Mouse (Mus musculus) ES-E14 (cell line): ENCODE results near the gene Myt1l. TPM values are rescaled to one million over a fixed set of nuclear protein-coding genes. Genes with fewer than 3 reads are reported as not detected.

ENCODE experiments used
- DNase-seq: peaks from one replicate; pipeline ENCODE4 v3.0.0-alpha.2; 2013; ENCODE audit warnings: low read depth, low spot score
- H3K27ac ChIP-seq: 2 replicates; pipeline ENCODE4 v1.5.1; 2012; ENCODE audit warnings: low read depth, mild to moderate bottlenecking, low read length, moderate library complexity, mixed read lengths; ENCODE audit not compliant: poor library complexity, insufficient read depth, severe bottlenecking
- H3K36me3 ChIP-seq: 2 replicates; pipeline ENCODE4 v1.6.1; 2012; ENCODE audit warnings: mild to moderate bottlenecking, low read length, moderate library complexity, mixed read lengths; ENCODE audit not compliant: control insufficient read depth, poor library complexity, insufficient read depth, severe bottlenecking
- H3K4me1 ChIP-seq, 2 experiments: fragments of 150-350 bp in 1 of 2; sonication (generic) in 1 of 2; 2 replicates each; pipeline ENCODE4 v1.6.1; 2012; ENCODE audit warnings: low read length in 2 of 2, mild to moderate bottlenecking in 1 of 2, mixed read lengths in 1 of 2; ENCODE audit not compliant: control insufficient read depth in 2 of 2, insufficient read depth in 2 of 2, poor library complexity in 1 of 2
- H3K4me3 ChIP-seq, 2 experiments: fragments of 150-350 bp in 1 of 2; sonication (generic) in 1 of 2; 2 replicates each; pipeline ENCODE4 v1.5.1; 2012; ENCODE audit warnings: low read length in 2 of 2, low read depth in 1 of 2, mild to moderate bottlenecking in 1 of 2, mixed read lengths in 1 of 2; ENCODE audit not compliant: insufficient read depth in 1 of 2, poor library complexity in 1 of 2, severe bottlenecking in 1 of 2
- H3K9ac ChIP-seq: 2 replicates; pipeline ENCODE4 v1.6.1; 2012; ENCODE audit warnings: low read depth, mild to moderate bottlenecking, low read length, mixed read lengths; ENCODE audit not compliant: poor library complexity, insufficient read depth, severe bottlenecking
- H3K9me3 ChIP-seq: fragments of 150-350 bp; sonication (generic); 2 replicates; pipeline ENCODE4 v1.6.1; 2012; ENCODE audit warnings: low read depth, mild to moderate bottlenecking, low read length; ENCODE audit not compliant: control insufficient read depth, insufficient read depth
- CHD2 ChIP-seq: IDR thresholded peaks from 2 replicates; pipeline ENCODE4 v1.6.1; 2014; ENCODE audit warnings: mild to moderate bottlenecking, low read depth, low read length, inconsistent platforms
- HCFC1 ChIP-seq: IDR thresholded peaks from 2 replicates; pipeline ENCODE4 v1.6.1; 2012; ENCODE audit warnings: low read length, inconsistent platforms, borderline replicate concordance; ENCODE audit not compliant: insufficient read depth
- MAFK ChIP-seq: IDR thresholded peaks from 2 replicates; pipeline ENCODE4 v1.6.1; 2014; ENCODE audit warnings: mild to moderate bottlenecking, low read depth, low read length, inconsistent platforms; ENCODE audit not compliant: insufficient read depth
- ZC3H11A ChIP-seq: IDR thresholded peaks from 2 replicates; pipeline ENCODE4 v1.6.1; 2012; ENCODE audit warnings: low read depth, mild to moderate bottlenecking, inconsistent platforms, low read length, borderline replicate concordance
- ZNF384 ChIP-seq: IDR thresholded peaks from 2 replicates; pipeline ENCODE4 v1.6.1; 2012; ENCODE audit warnings: low read depth, low read length, inconsistent platforms
- in situ Hi-C, 2 experiments: fragments of 600-800 bp; cut with MboI; formaldehyde crosslinking; loops; one replicate each; pipeline ENCODE4 v1.15.1; 2025; ENCODE audit warnings: low sequenced_read_pairs in 2 of 2, inconsistent platforms in 1 of 2; ENCODE audit not compliant: unreplicated experiment in 2 of 2
- total RNA-seq: library from RNA; depleted of rRNA; stranded (reverse); fragments of 300-350 nt; gene quantifications from 2 replicates; pipeline ENCODE4 v1.2.3, GENCODE M21; 2012

Myt1l gene
- total RNA-seq, 1 experiment, result 0.27 TPM

DNA sequence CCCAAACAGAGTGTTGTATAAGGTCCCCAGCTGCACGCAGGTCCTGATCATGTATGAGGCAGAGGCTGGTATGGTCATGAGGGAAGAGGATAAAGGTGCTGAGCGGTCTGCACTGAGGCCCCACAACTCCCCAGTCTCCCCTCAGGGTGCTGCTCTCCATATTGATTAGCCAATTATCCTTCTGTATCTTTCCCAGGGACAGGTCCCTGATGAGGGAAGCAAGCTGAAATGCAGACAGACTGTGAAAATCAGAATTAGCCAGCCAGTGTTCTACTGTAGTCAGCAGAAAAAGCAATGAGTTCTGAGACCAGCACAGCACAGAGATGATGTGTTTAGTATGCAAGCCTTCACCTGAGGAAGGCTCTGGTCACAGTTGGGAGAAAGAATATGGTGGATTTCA, 287.9 kb downstream of the Myt1l start:
- Histone ChIP-seq H3K27ac (no peak overlapping the region), H3K4me3 (no peak overlapping the region), H3K9ac (no peak overlapping the region), H3K4me1 (no peaks in the 10 kb centered on the region), H3K36me3 (no peaks in the 10 kb centered on the region), H3K9me3 (no peaks in the 10 kb centered on the region)
- no peak for TF ChIP-seq HCFC1
- no peak for TF ChIP-seq ZC3H11A
- TF ChIP-seq MAFK, result no peak
- TF ChIP-seq ZNF384, result no peak
- in situ Hi-C loops, result no loop called here
- no peak for DNase-seq

DNA sequence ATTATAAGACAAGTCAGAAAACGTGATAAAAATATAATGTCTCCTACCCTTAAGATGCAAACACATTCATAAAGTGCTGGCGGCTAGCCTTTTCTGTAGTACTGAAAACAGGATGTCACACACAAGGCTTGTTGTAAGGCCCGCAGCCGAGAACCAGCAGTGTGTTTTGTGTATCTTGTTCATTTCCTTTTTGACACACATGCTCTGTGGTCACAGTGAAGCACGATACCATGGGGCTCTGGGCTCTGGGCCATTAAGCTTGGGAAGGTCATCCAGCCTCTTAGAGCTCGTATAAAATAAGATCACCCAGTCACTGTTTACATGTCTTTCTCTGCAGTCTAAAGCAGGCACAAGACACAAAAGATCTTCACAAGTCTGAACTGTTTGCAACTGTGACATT, 288.6 kb downstream of the Myt1l start:
- no peak for TF ChIP-seq MAFK
- no peak for TF ChIP-seq HCFC1
- TF ChIP-seq CHD2, result no peak
- TF ChIP-seq ZC3H11A, result no peak
- no peak for TF ChIP-seq ZNF384
- Histone ChIP-seq H3K9me3 (no peaks in the 10 kb centered on the region), H3K36me3 (no peaks in the 10 kb centered on the region), H3K4me3 (no peak overlapping the region), H3K9ac (no peak overlapping the region), H3K27ac (no peak overlapping the region), H3K4me1 (no peaks in the 10 kb centered on the region)
- no peak for DNase-seq
- in situ Hi-C loops, result no loop called here

DNA sequence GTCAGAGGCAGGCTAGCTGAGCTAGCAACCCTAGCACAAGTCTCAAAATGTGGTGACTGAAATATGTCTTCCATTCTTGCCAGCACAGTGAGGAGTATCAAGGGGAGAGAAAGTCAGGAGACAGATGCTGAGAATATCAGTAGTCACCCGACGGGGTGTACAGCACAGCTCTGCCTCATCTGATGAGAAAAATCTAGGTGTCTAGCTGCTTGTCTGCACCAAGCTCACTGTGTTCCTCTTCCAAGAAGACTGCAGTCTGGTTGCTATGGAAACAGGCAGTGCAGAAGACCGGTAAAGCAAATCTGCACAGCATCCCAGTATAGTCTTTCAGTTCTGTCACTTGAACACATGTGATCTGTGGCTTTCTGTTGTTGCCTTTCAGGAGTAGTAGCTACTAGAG, 294.0 kb downstream of the Myt1l start:
- no peaks in the 10 kb centered on the region for H3K36me3 ChIP-seq
- DNase-seq, result no peak
- H3K9me3 ChIP-seq, result no peaks in the 10 kb centered on the region
- in situ Hi-C loops, result no loop called here
- TF ChIP-seq HCFC1, result no peak
- TF ChIP-seq ZC3H11A, result no peak
- no peak for TF ChIP-seq MAFK
- H3K9ac ChIP-seq, result no peak overlapping the region
- H3K4me1 ChIP-seq, result no peaks in the 10 kb centered on the region
- H3K27ac ChIP-seq, result no peak overlapping the region
- H3K4me3 ChIP-seq, result no peak overlapping the region

DNA sequence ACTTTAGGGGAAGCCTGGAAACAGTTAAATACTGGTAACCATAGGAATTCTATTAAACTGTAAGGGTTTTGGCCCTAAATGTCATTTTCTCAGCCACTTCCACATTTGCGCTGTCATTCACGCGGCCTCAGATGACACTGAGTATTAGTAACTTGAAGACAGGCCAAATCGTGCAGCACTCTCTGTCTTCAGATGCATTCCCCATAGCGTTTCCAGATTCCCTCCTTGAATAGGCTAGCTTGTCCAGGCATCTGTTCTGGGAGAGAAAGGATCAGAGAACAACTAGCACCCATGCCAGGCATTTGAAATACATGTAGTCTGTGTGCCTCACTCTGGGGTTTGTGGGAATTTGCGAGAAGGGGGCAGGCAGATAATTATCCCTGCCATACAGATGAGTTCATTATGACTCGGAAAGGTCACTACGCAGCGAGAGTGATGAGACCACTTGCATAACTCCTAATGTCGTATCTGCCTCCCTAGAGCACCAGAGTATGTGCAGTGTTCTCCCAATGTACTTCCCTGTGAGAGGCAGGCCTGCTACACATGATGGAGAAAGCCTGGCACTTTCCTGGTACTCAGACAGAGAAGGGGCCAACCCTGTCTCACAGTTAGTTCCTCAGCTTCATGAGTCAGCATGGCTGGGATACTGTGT, 295.7 kb downstream of the Myt1l start:
- no peak overlapping the region for H3K27ac ChIP-seq
- in situ Hi-C loops, result no loop called here

DNA sequence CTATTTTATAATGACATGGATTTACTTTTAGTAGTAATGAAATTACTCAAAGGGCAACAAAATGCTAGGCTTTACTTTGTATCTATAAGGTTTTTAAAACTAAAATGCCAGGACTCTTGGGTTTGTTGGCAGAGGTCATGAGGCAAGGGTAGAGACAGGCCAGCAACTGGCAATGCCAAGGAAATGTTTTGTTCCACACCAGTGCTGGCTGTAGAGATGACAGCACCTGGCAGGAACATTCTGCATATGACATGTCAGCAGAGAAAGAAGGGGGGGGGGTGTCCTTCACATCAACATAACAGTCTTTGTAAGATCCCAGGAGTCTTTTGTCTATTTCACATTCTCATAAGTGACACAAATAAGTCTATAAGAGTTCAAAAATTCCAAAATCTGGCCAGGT, 302.4 kb downstream of the Myt1l start:
- H3K9me3 ChIP-seq, result no peaks in the 10 kb centered on the region
- no peak overlapping the region for H3K27ac ChIP-seq
- TF ChIP-seq MAFK (no peak), ZNF384 (no peak), CHD2 (no peak), ZC3H11A (no peak), HCFC1 (no peak)
- no peak for DNase-seq
- H3K36me3 ChIP-seq, result no peaks in the 10 kb centered on the region
- H3K9ac ChIP-seq, result no peak overlapping the region
- no peaks in the 10 kb centered on the region for H3K4me1 ChIP-seq
- in situ Hi-C loops, result no loop called here
- H3K4me3 ChIP-seq, result no peak overlapping the region

More for the DNA sequence above, 295.7 kb downstream of the Myt1l start:
- H3K4me1 ChIP-seq, result no peaks in the 10 kb centered on the region
- H3K36me3 ChIP-seq, result no peaks in the 10 kb centered on the region
- no peak overlapping the region for H3K4me3 ChIP-seq
- TF ChIP-seq ZNF384 (no peak), CHD2 (no peak), MAFK (no peak), HCFC1 (no peak), ZC3H11A (no peak)
- no peak for DNase-seq
- H3K9me3 ChIP-seq, result no peaks in the 10 kb centered on the region
- H3K9ac ChIP-seq, result no peak overlapping the region
